Mouse (Mus musculus) liver, embryonic 14.5 days (tissue): ENCODE measurements around the gene Auts2.

Experiments used
- CTCF ChIP-seq: IDR thresholded peaks from 2 replicates; pipeline ENCODE4 v1.5.1; 2016; ENCODE audit warnings: antibody characterized with exemption, low read depth, control low read depth
- EP300 ChIP-seq: IDR thresholded peaks from 2 replicates; pipeline ENCODE4 v1.6.1; 2016; ENCODE audit warnings: antibody characterized with exemption, low read depth

GRCm38 (mm10) chr5:132112666-132113065, 430.5 kb downstream of the Auts2 start:
- TF ChIP-seq CTCF (no peak), EP300 (no peak)
